Mouse (Mus musculus) hindbrain, embryonic 13.5 days (tissue): ENCODE data around the gene Sympk. TPM values are rescaled to one million over a fixed set of nuclear protein-coding genes. Genes with fewer than 3 reads are reported as not detected.

Source experiments
- ATAC-seq: fragments of 200-750 bp; cut with Nextera tagmentation; 2 replicates; pipeline ENCODE4 v1.8.0; 2017; ENCODE audit warnings: moderate TSS enrichment; ENCODE audit not compliant: low FRiP score
- H3K27ac ChIP-seq: fragments of 300-500 bp; sonication (generic); 2 replicates; pipeline ENCODE4 v1.5.1; 2015; ENCODE audit warnings: inconsistent platforms, mild to moderate bottlenecking, moderate library complexity
- H3K27me3 ChIP-seq: fragments of 300-500 bp; sonication (generic); 2 replicates; pipeline ENCODE4 v1.6.1; 2015; ENCODE audit warnings: mild to moderate bottlenecking, inconsistent platforms
- H3K36me3 ChIP-seq: fragments of 300-500 bp; sonication (generic); 2 replicates; pipeline ENCODE4 v1.6.1; 2015; ENCODE audit warnings: mild to moderate bottlenecking, inconsistent platforms
- H3K4me1 ChIP-seq: fragments of 300-500 bp; sonication (generic); replicated peaks from 2 replicates; pipeline ENCODE4 v1.6.1; 2015; ENCODE audit warnings: inconsistent platforms
- H3K4me2 ChIP-seq: fragments of 300-500 bp; sonication (generic); 2 replicates; pipeline ENCODE4 v1.6.1; 2015; ENCODE audit warnings: inconsistent platforms, mild to moderate bottlenecking, moderate library complexity
- H3K4me3 ChIP-seq: fragments of 300-500 bp; sonication (generic); 2 replicates; pipeline ENCODE4 v1.5.1; 2015; ENCODE audit warnings: mild to moderate bottlenecking, inconsistent platforms
- H3K9ac ChIP-seq: fragments of 300-500 bp; sonication (generic); 2 replicates; pipeline ENCODE4 v1.6.1; 2015; ENCODE audit warnings: mild to moderate bottlenecking, inconsistent platforms
- H3K9me3 ChIP-seq: fragments of 300-500 bp; sonication (generic); 2 replicates; pipeline ENCODE4 v1.6.1; 2016; ENCODE audit warnings: inconsistent platforms
- WGBS: fragments of 180-500 bp; shearing (Covaris S2); methylation state at CpG from one replicate; pipeline ENCODE4 v1.1.7; 2015; 5-methylcytosine and 5-hydroxymethylcytosine counted together
- polyA plus RNA-seq: library from polyadenylated mRNA; unstranded; fragments of >200 nt; fragmentation: Nextera tagmentation; extraction: Ambion mirVana; gene quantifications from 2 replicates; pipeline ENCODE4 v1.2.1, GENCODE M21; 2015

Gene Sympk
- polyA plus RNA-seq, result 29.7 and 30.1 TPM in 2 replicates

- under 1% methylated on average over 45 of the region's 50 CpGs for WGBS
- Histone ChIP-seq H3K36me3 (peaks cover 5% of the 10 kb centered on the region), H3K27me3 (peaks cover 41% of the 10 kb centered on the region), H3K9me3 (no peaks in the 10 kb centered on the region), H3K27ac (peak within 1 kb of the TSS; percentile 74), H3K9ac (peak within 1 kb of the TSS; percentile 94), H3K4me3 (peak within 1 kb of the TSS; percentile 92), H3K4me2 (peak within 1 kb of the TSS; percentile 89), H3K4me1 (peaks cover 19% of the 10 kb centered on the region)
- peak; percentile 95 for ATAC-seq
These were observed at the start of gene Sympk for GRCm38 (mm10) chr7:19024096-19024506. Gene Sympk, plus strand, starts transcription at chr7:19024377.

- Histone ChIP-seq H3K36me3 (no peaks in the 10 kb centered on the region), H3K27me3 (no peaks in the 10 kb centered on the region), H3K27ac (no peak overlapping the region), H3K4me3 (no peak overlapping the region), H3K9me3 (no peaks in the 10 kb centered on the region), H3K9ac (no peak overlapping the region), H3K4me1 (no peaks in the 10 kb centered on the region), H3K4me2 (no peak overlapping the region)
- no peak for ATAC-seq
- WGBS, result 92% methylated on average over 9 of the region's 9 CpGs
These were observed 45.8 kb upstream of the Sympk start for GRCm38 (mm10) chr7:18978381-18978780.

GRCm38 (mm10) chr7:18986503-18986902 is 37.7 kb upstream of the Sympk start:
- 82% methylated on average over 2 of the region's 2 CpGs for WGBS
- Histone ChIP-seq H3K4me2 (no peak overlapping the region), H3K36me3 (no peaks in the 10 kb centered on the region), H3K27ac (no peak overlapping the region), H3K27me3 (peaks cover 3% of the 10 kb centered on the region; the same call in 1 of the 2 replicates), H3K9me3 (no peaks in the 10 kb centered on the region), H3K9ac (no peak overlapping the region), H3K4me1 (peaks cover 10% of the 10 kb centered on the region), H3K4me3 (no peak overlapping the region)
- ATAC-seq, result no peak

- Histone ChIP-seq H3K36me3 (no peaks in the 10 kb centered on the region), H3K9ac (no peak within 1 kb of the TSS), H3K27me3 (peaks cover 3% of the 10 kb centered on the region; the same call in 1 of the 2 replicates), H3K4me2 (no peak within 1 kb of the TSS), H3K4me3 (no peak within 1 kb of the TSS), H3K27ac (no peak within 1 kb of the TSS), H3K4me1 (peaks cover 16% of the 10 kb centered on the region), H3K9me3 (no peaks in the 10 kb centered on the region)
- no peak for ATAC-seq
- 73% methylated on average over 2 of the region's 2 CpGs for WGBS
These were observed 37.1 kb upstream of the Sympk start, which contains the start of gene Nanos2 for GRCm38 (mm10) chr7:18987100-18987499. Gene Nanos2, plus strand, starts transcription at chr7:18987400.

- Histone ChIP-seq H3K27me3 (peaks cover 6% of the 10 kb centered on the region), H3K9me3 (no peaks in the 10 kb centered on the region), H3K4me3 (no peak overlapping the region), H3K36me3 (no peaks in the 10 kb centered on the region), H3K9ac (no peak overlapping the region), H3K4me1 (peaks cover 22% of the 10 kb centered on the region), H3K4me2 (no peak overlapping the region), H3K27ac (no peak overlapping the region)
- ATAC-seq, result no peak
- WGBS, result 72% methylated on average over 13 of the region's 13 CpGs
These were observed 36.4 kb upstream of the Sympk start for GRCm38 (mm10) chr7:18987747-18988146.

- Histone ChIP-seq H3K36me3 (no peaks in the 10 kb centered on the region), H3K27me3 (peaks cover 17% of the 10 kb centered on the region), H3K9ac (no peak overlapping the region), H3K4me2 (no peak overlapping the region), H3K27ac (no peak overlapping the region), H3K4me3 (no peak overlapping the region), H3K9me3 (no peaks in the 10 kb centered on the region), H3K4me1 (peaks cover 31% of the 10 kb centered on the region)
- WGBS, result 71% methylated on average over 6 of the region's 6 CpGs
- no peak for ATAC-seq
These were observed 35.4 kb upstream of the Sympk start for GRCm38 (mm10) chr7:18988780-18989179.

GRCm38 (mm10) chr7:18989995-18990394 is 34.2 kb upstream of the Sympk start:
- no peaks in the 10 kb centered on the region for H3K9me3 ChIP-seq
- WGBS, result 7% methylated on average over 5 of the region's 5 CpGs
- no peaks in the 10 kb centered on the region for H3K36me3 ChIP-seq
- peaks cover 18% of the 10 kb centered on the region for H3K27me3 ChIP-seq
- H3K4me3 ChIP-seq, result peak overlapping the region; percentile 56
- H3K4me1 ChIP-seq, result peaks cover 37% of the 10 kb centered on the region
- no peak for ATAC-seq
- peak overlapping the region; percentile 63 for H3K9ac ChIP-seq
- peak overlapping the region; percentile 94 for H3K27ac ChIP-seq
- H3K4me2 ChIP-seq, result peak overlapping the region; percentile 83

GRCm38 (mm10) chr7:18990601-18991295 is 33.4 kb upstream of the Sympk start, which contains the start of gene Mypop:
Gene Mypop, plus strand, starts transcription at chr7:18991245.
- Histone ChIP-seq H3K4me1 (peaks cover 42% of the 10 kb centered on the region), H3K4me2 (peak within 1 kb of the TSS; percentile 83), H3K27ac (peak within 1 kb of the TSS; percentile 94), H3K9me3 (no peaks in the 10 kb centered on the region), H3K27me3 (peaks cover 18% of the 10 kb centered on the region), H3K9ac (peak within 1 kb of the TSS; percentile 81), H3K4me3 (peak within 1 kb of the TSS; percentile 56), H3K36me3 (peaks cover 5% of the 10 kb centered on the region; the same call in 1 of the 2 replicates)
- peak; percentile 93 for ATAC-seq
- WGBS, result under 1% methylated on average over 37 of the region's 37 CpGs

- peak overlapping the region; percentile 83 for H3K4me2 ChIP-seq
- H3K36me3 ChIP-seq, result peaks cover 15% of the 10 kb centered on the region
- peak overlapping the region; percentile 94 for H3K27ac ChIP-seq
- no peaks in the 10 kb centered on the region for H3K9me3 ChIP-seq
- H3K27me3 ChIP-seq, result peaks cover 18% of the 10 kb centered on the region
- H3K9ac ChIP-seq, result peak overlapping the region; percentile 81
- peaks cover 42% of the 10 kb centered on the region for H3K4me1 ChIP-seq
- peak; percentile 29 for ATAC-seq
- WGBS, result under 1% methylated on average over 59 of the region's 59 CpGs
- H3K4me3 ChIP-seq, result peak overlapping the region; percentile 56
These were observed 32.4 kb upstream of the Sympk start for GRCm38 (mm10) chr7:18991660-18992293.

GRCm38 (mm10) chr7:18992294-18992675 is 31.9 kb upstream of the Sympk start:
- ATAC-seq, result no peak
- Histone ChIP-seq H3K4me2 (peak overlapping the region; percentile 83), H3K36me3 (peaks cover 15% of the 10 kb centered on the region), H3K4me1 (peaks cover 42% of the 10 kb centered on the region), H3K9ac (peak overlapping the region; percentile 81), H3K9me3 (no peaks in the 10 kb centered on the region), H3K4me3 (peak overlapping the region; percentile 56), H3K27ac (peak overlapping the region; percentile 94; the same call in 1 of the 2 replicates), H3K27me3 (peaks cover 18% of the 10 kb centered on the region)
- WGBS, result 2% methylated on average over 31 of the region's 31 CpGs

GRCm38 (mm10) chr7:18993036-18993435 is 31.1 kb upstream of the Sympk start:
- Histone ChIP-seq H3K27me3 (peaks cover 15% of the 10 kb centered on the region), H3K4me2 (peak overlapping the region; percentile 83), H3K9ac (peak overlapping the region; percentile 81), H3K27ac (no peak overlapping the region), H3K4me1 (peaks cover 42% of the 10 kb centered on the region), H3K36me3 (peaks cover 15% of the 10 kb centered on the region), H3K4me3 (peak overlapping the region; percentile 56), H3K9me3 (no peaks in the 10 kb centered on the region)
- no peak for ATAC-seq
- WGBS, result 93% methylated on average over 5 of the region's 5 CpGs

GRCm38 (mm10) chr7:18998835-18999234 is 25.3 kb upstream of the Sympk start:
- H3K4me2 ChIP-seq, result no peak overlapping the region
- H3K4me1 ChIP-seq, result peaks cover 36% of the 10 kb centered on the region
- no peak overlapping the region for H3K27ac ChIP-seq
- H3K27me3 ChIP-seq, result peaks cover under 1% of the 10 kb centered on the region
- no peak overlapping the region for H3K4me3 ChIP-seq
- WGBS, result 35% methylated on average over 9 of the region's 9 CpGs
- ATAC-seq, result no peak
- H3K9ac ChIP-seq, result peak overlapping the region; percentile 36; the same call in 1 of the 2 replicates
- no peaks in the 10 kb centered on the region for H3K9me3 ChIP-seq
- H3K36me3 ChIP-seq, result peaks cover 17% of the 10 kb centered on the region
